Mouse (Mus musculus) stomach, postnatal 0 days (tissue): ENCODE data around the gene Fxyd1.

ENCODE experiments used
- CTCF ChIP-seq: IDR thresholded peaks from 2 replicates; pipeline ENCODE4 v1.5.1; 2016; ENCODE audit warnings: antibody characterized with exemption, low read depth, mild to moderate bottlenecking, moderate library complexity
- EP300 ChIP-seq: optimal IDR thresholded peaks from 2 replicates; pipeline ENCODE3; 2016; ENCODE audit warnings: antibody characterized with exemption

- TF ChIP-seq CTCF: no peak
- TF ChIP-seq EP300: no peak
Observed at GRCm38 (mm10) chr7:31039011-31039410, 18.0 kb downstream of the Fxyd1 start.
